ENCODE assay signal across 22 mouse cellular contexts in the genomic region with DNA sequence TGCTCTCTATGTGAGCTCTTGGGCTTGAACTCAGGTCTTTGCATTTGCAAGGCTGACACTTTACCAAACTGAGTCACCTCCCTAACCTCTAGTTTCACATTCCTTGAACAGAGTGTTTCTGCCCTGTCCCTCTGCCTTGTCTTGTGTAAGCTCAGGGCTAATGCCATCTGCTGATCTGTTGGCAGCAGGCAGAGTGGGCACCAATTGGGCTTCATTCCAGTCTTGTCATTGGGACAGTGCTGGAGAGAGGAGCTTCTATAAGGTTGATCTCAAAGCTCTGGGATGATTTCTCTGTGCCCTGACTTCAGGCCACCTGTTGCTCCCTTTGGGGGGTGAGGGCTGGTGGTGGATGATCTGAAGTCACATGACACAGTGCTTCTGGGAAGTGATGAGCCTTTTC.
DNase-seq lines count a peak whose midpoint lies in the region; ATAC-seq and TF ChIP-seq lines count a peak whose summit lies in the region.
"Had no signal": no experiment of that assay in that cellular context is flagged by ENCODE, and none has a peak within 500 bp of the region (broad histone marks: within the 10 kb centered on the region; RNA-seq: fewer than 3 reads in every experiment).

No protein-coding gene starts in this region.

- 0 out of 2 replicates have a peak, but pooled peaks cover 5% of the 10 kb centered on the region for H3K4me1 ChIP-seq in hindbrain, postnatal 0 days (ENCODE audit: insufficient read depth, low read length)
- H3K4me1 ChIP-seq in hindbrain, embryonic 13.5 days (replicated peaks), result peaks cover 4% of the 10 kb centered on the region; the same call in 1 of the 2 replicates

- H3K36me3 ChIP-seq in hindbrain, postnatal 0 days (ENCODE audit: insufficient read depth, low read length), result no peaks in the 10 kb centered on the region
- H3K36me3 ChIP-seq in hindbrain, embryonic 13.5 days, result no peaks in the 10 kb centered on the region
- H3K36me3 ChIP-seq: G1E had no signal

- no peak overlapping the region for H3K4me2 ChIP-seq in hindbrain, postnatal 0 days (ENCODE audit: low read depth, low read length)
- no peak overlapping the region for H3K4me2 ChIP-seq in hindbrain, embryonic 13.5 days

- peak; percentile 61 to 67 for DNase-seq in cerebellum, postnatal 10 days
- DNase-seq in cerebellum, adult 11-12 months, result no peak
- peak; percentile 35 to 41 for DNase-seq in cerebellum, postnatal 14 days
- no peak for DNase-seq in cerebellum, adult 9-10 months
- peak; percentile 42 for DNase-seq in hindbrain, postnatal 0 days (ENCODE audit: low spot score)
- peak; percentile 49 for DNase-seq in adipocyte (ENCODE audit: low spot score)
- no peak for DNase-seq in kidney, adult 9 months
- DNase-seq: adrenal gland, adult 2 months; adrenal gland, adult 8-10 months; adrenal gland, postnatal 10 days; adrenal gland, postnatal 14 days; adrenal gland, postnatal 25 days; adrenal gland, postnatal 36 days; B cell, adult 2 months; cerebellum, adult 11 months; cerebellum, adult 18-20 months; cerebellum, adult 2 months had no signal

- no peak overlapping the region for H3K9ac ChIP-seq in hindbrain, postnatal 0 days (replicated peaks; ENCODE audit: low read length)
- no peak overlapping the region for H3K9ac ChIP-seq in hindbrain, embryonic 13.5 days

- ATAC-seq in hindbrain, postnatal 0 days, result no peak
- ATAC-seq in hindbrain, embryonic 13.5 days (ENCODE audit: low FRiP score), result no peak
- ATAC-seq: activated CD4-positive, CD25-positive, alpha-beta regulatory T cell, adult 4 months; CD4-positive, CD25-positive, alpha-beta regulatory T cell, adult 4 months; Patski had no signal

- H3K27ac ChIP-seq in hindbrain, postnatal 0 days, result no peak overlapping the region
- H3K27ac ChIP-seq in hindbrain, embryonic 13.5 days, result no peak overlapping the region

- no peaks in the 10 kb centered on the region for H3K27me3 ChIP-seq in hindbrain, postnatal 0 days (ENCODE audit: insufficient read depth, low read length)
- no peaks in the 10 kb centered on the region for H3K27me3 ChIP-seq in hindbrain, embryonic 13.5 days
- H3K27me3 ChIP-seq: Patski had no signal

- no peak for TF ChIP-seq CTCF in hindbrain, postnatal 0 days (IDR thresholded peaks at IDR 0.05; ENCODE audit: low read depth)

- no peaks in the 10 kb centered on the region for H3K9me3 ChIP-seq in hindbrain, postnatal 0 days (ENCODE audit: low read length)
- H3K9me3 ChIP-seq in hindbrain, embryonic 13.5 days, result no peaks in the 10 kb centered on the region
- H3K9me3 ChIP-seq: G1E had no signal

- no peak overlapping the region for H3K4me3 ChIP-seq in hindbrain, postnatal 0 days (ENCODE audit: low read length)
- H3K4me3 ChIP-seq in hindbrain, embryonic 13.5 days, result no peak overlapping the region

Comparison
In these comparisons a context has a peak if more than half of its experiments do, and no peak if none do; other contexts are left out.
1. DNase-seq: peak in cerebellum, postnatal 10 days (2 of 2), cerebellum, postnatal 14 days (2 of 2), hindbrain, postnatal 0 days (single experiment) and adipocyte (single experiment); none in cerebellum, adult 11-12 months (single experiment), cerebellum, adult 9-10 months (single experiment) and kidney, adult 9 months (single experiment).